Mouse (Mus musculus) B cell, adult (primary cell): ENCODE measurements around the gene Ptgs2. TPM values are rescaled to one million over a fixed set of nuclear protein-coding genes. Genes with fewer than 3 reads are reported as not detected.

Source experiments
- total RNA-seq: library from RNA; stranded (reverse); gene quantifications from 4 replicates; pipeline ENCODE4 v1.2.4, GENCODE M21; 2023; ENCODE audit not compliant: inconsistent age

Ptgs2 gene
- 0.13 to 1.3 TPM in 2 of 4 replicates, not detected in the others for total RNA-seq

GRCm38 (mm10) chr1:150099790-150100333 is at the start of gene Ptgs2:
Gene Ptgs2 (plus strand): TSS chr1:150100031.

Other genes starting within 250 kb of the Ptgs2 start
- gene Pla2g4a, start 138.7 kb upstream of the Ptgs2 start, total RNA-seq: 0.63 to 3.4 TPM (median 2.0 TPM) in 4 replicates
- not detected in 4 replicates for gene Pdc, start 219.4 kb downstream of the Ptgs2 start, total RNA-seq